Mouse (Mus musculus) cortical plate, adult 2 months (tissue): ENCODE results near the gene Gpd2.

ENCODE experiments used
- CTCF ChIP-seq: fragments of 200-500 bp; IDR thresholded peaks from 2 replicates; pipeline ENCODE4 v1.5.1; 2011; ENCODE audit warnings: mild to moderate bottlenecking, control low read depth, low read length; ENCODE audit not compliant: insufficient read depth; ENCODE audit errors: extremely low read depth
- POLR2A ChIP-seq: fragments of 200-500 bp; IDR thresholded peaks from 2 replicates; pipeline ENCODE4 v1.6.1; 2011; ENCODE audit warnings: mild to moderate bottlenecking, low read length, control low read depth; ENCODE audit not compliant: insufficient read depth; ENCODE audit errors: extremely low read depth

DNA sequence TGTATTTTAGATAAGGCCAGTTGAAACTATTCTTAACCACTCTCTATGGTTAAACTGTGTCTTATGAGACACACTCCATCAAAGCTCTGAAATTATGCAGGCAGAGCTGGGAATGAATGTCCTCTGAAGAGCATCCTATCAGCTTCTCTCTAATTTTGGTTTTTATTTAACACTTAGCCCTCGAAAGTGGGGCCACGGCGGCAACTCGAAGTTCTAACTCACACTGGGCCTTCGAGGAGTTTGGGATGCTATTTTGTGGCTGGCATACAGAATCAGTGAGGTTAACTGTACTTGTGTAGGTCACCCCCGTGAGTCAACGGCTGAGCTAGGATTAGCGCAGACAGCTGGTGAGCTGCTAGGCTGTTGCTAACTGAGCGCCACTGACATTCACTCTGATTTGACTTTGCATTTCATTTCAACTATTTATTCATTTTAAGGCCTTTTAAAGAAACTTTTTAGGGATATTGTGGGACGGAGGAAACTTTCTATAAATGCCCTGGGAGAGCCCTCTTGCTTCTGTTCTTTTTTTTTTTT lies 42.8 kb downstream of the Gpd2 start:
- TF ChIP-seq CTCF (no peak), POLR2A (no peak)
